13 mouse cellular contexts compared by ENCODE assay signal in genomic region chr5:27292236-27292635, GRCm38 (mm10).
"Had no signal": no experiment of that assay in that cellular context is flagged by ENCODE, and none has a peak within 500 bp of the region (broad histone marks: within the 10 kb centered on the region; RNA-seq: fewer than 3 reads in every experiment).

No protein-coding gene starts in this region.

- DNase-seq: gastrocnemius, postnatal 14 days; gastrocnemius, postnatal 36 days; heart, adult 18-20 months; heart, postnatal 10 days; heart, postnatal 4 days; kidney, adult 18-20 months; kidney, adult 8-10 months; kidney, postnatal 10 days; kidney, postnatal 25 days; kidney, postnatal 4 days; liver; liver, embryonic 13.5 days; liver, postnatal 0 days had no signal
